Mouse (Mus musculus): ENCODE data around the gene Kdm6b.

The Kdm6b gene

GRCm38 (mm10) chr11:69365722-69366121, 47.8 kb downstream of the Kdm6b start:
- peak; percentile 49 for DNase-seq (ENCODE audit: low spot score)

- peak; percentile 86 for DNase-seq (ENCODE audit: low spot score)
Measured at GRCm38 (mm10) chr11:69364910-69365309, 48.6 kb downstream of the Kdm6b start.

GRCm38 (mm10) chr11:69364376-69364775, 49.1 kb downstream of the Kdm6b start:
- no peak for DNase-seq (ENCODE audit: low spot score)

GRCm38 (mm10) chr11:69362479-69362878, 51.0 kb downstream of the Kdm6b start:
- DNase-seq (ENCODE audit: low spot score), result no peak

GRCm38 (mm10) chr11:69362021-69362420, 51.5 kb downstream of the Kdm6b start:
- DNase-seq (ENCODE audit: low spot score), result no peak

- no peak for DNase-seq (ENCODE audit: low spot score)
Measured at GRCm38 (mm10) chr11:69357690-69358089, 55.8 kb downstream of the Kdm6b start.

- no peak for DNase-seq (ENCODE audit: low spot score)
Measured at GRCm38 (mm10) chr11:69356544-69356943, 56.9 kb downstream of the Kdm6b start.
